Mouse (Mus musculus) ES-E14 (cell line): ENCODE measurements around the gene Rpl10a. TPM values are rescaled to one million over a fixed set of nuclear protein-coding genes. Genes with fewer than 3 reads are reported as not detected.

Experiments used
- DNase-seq: peaks from one replicate; pipeline ENCODE4 v3.0.0-alpha.2; 2013; ENCODE audit warnings: low read depth, low spot score
- H3K27ac ChIP-seq: 2 replicates; pipeline ENCODE4 v1.5.1; 2012; ENCODE audit warnings: low read depth, mild to moderate bottlenecking, low read length, moderate library complexity, mixed read lengths; ENCODE audit not compliant: poor library complexity, insufficient read depth, severe bottlenecking
- H3K36me3 ChIP-seq: 2 replicates; pipeline ENCODE4 v1.6.1; 2012; ENCODE audit warnings: mild to moderate bottlenecking, low read length, moderate library complexity, mixed read lengths; ENCODE audit not compliant: control insufficient read depth, poor library complexity, insufficient read depth, severe bottlenecking
- H3K4me1 ChIP-seq, 2 experiments: fragments of 150-350 bp in 1 of 2; sonication (generic) in 1 of 2; 2 replicates each; pipeline ENCODE4 v1.6.1; 2012; ENCODE audit warnings: low read length in 2 of 2, mild to moderate bottlenecking in 1 of 2, mixed read lengths in 1 of 2; ENCODE audit not compliant: control insufficient read depth in 2 of 2, insufficient read depth in 2 of 2, poor library complexity in 1 of 2
- H3K4me3 ChIP-seq, 2 experiments: fragments of 150-350 bp in 1 of 2; sonication (generic) in 1 of 2; 2 replicates each; pipeline ENCODE4 v1.5.1; 2012; ENCODE audit warnings: low read length in 2 of 2, low read depth in 1 of 2, mild to moderate bottlenecking in 1 of 2, mixed read lengths in 1 of 2; ENCODE audit not compliant: insufficient read depth in 1 of 2, poor library complexity in 1 of 2, severe bottlenecking in 1 of 2
- H3K9ac ChIP-seq: 2 replicates; pipeline ENCODE4 v1.6.1; 2012; ENCODE audit warnings: low read depth, mild to moderate bottlenecking, low read length, mixed read lengths; ENCODE audit not compliant: poor library complexity, insufficient read depth, severe bottlenecking
- H3K9me3 ChIP-seq: fragments of 150-350 bp; sonication (generic); 2 replicates; pipeline ENCODE4 v1.6.1; 2012; ENCODE audit warnings: low read depth, mild to moderate bottlenecking, low read length; ENCODE audit not compliant: control insufficient read depth, insufficient read depth
- CHD2 ChIP-seq: IDR thresholded peaks from 2 replicates; pipeline ENCODE4 v1.6.1; 2014; ENCODE audit warnings: mild to moderate bottlenecking, low read depth, low read length, inconsistent platforms
- HCFC1 ChIP-seq: IDR thresholded peaks from 2 replicates; pipeline ENCODE4 v1.6.1; 2012; ENCODE audit warnings: low read length, inconsistent platforms, borderline replicate concordance; ENCODE audit not compliant: insufficient read depth
- MAFK ChIP-seq: IDR thresholded peaks from 2 replicates; pipeline ENCODE4 v1.6.1; 2014; ENCODE audit warnings: mild to moderate bottlenecking, low read depth, low read length, inconsistent platforms; ENCODE audit not compliant: insufficient read depth
- ZC3H11A ChIP-seq: IDR thresholded peaks from 2 replicates; pipeline ENCODE4 v1.6.1; 2012; ENCODE audit warnings: low read depth, mild to moderate bottlenecking, inconsistent platforms, low read length, borderline replicate concordance
- ZNF384 ChIP-seq: IDR thresholded peaks from 2 replicates; pipeline ENCODE4 v1.6.1; 2012; ENCODE audit warnings: low read depth, low read length, inconsistent platforms
- in situ Hi-C, 2 experiments: fragments of 600-800 bp; cut with MboI; formaldehyde crosslinking; loops; one replicate each; pipeline ENCODE4 v1.15.1; 2025; ENCODE audit warnings: low sequenced_read_pairs in 2 of 2, inconsistent platforms in 1 of 2; ENCODE audit not compliant: unreplicated experiment in 2 of 2
- total RNA-seq: library from RNA; depleted of rRNA; stranded (reverse); fragments of 300-350 nt; gene quantifications from 2 replicates; pipeline ENCODE4 v1.2.3, GENCODE M21; 2012

Rpl10a gene
- total RNA-seq, 1 experiment, result 2,234 TPM

DNA sequence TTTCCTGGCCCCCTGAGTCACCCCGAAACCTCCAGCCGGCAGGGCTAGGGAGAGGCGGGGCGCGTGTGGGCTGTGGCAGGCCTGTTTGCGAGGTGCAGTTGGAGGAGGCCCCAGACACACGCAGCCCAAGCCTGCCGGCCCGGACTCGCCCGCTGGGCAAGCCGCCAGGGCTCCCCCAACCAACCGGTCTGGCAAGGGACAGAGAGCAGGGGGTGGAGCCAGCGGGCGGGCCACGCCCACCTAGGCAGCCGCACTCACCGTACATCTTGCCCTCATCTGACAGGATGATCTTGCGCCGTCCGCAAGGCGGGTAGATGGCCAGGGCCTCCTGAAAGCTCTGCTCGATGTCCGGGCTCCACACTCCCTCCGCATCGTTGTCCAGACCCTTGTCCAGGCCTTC lies 12.8 kb downstream of the Rpl10a start:
- Histone ChIP-seq H3K27ac (peak overlapping the region; percentile 30; the same call in 1 of the 2 replicates), H3K9me3 (no peaks in the 10 kb centered on the region), H3K4me3 (peak overlapping the region; percentile 18 to 44; a peak in 2 of 4 replicates), H3K36me3 (no peaks in the 10 kb centered on the region; the same call in 1 of the 2 replicates), H3K9ac (peak overlapping the region; percentile 37; the same call in 1 of the 2 replicates), H3K4me1 (peaks cover 3 to 39% of the 10 kb centered on the region in 2 experiments; a peak in 2 of 4 replicates)
- in situ Hi-C loops, result no loop called here
- no peak for DNase-seq
- no peak for TF ChIP-seq MAFK
- no peak for TF ChIP-seq ZC3H11A
- TF ChIP-seq ZNF384, result no peak
- no peak for TF ChIP-seq HCFC1
- TF ChIP-seq CHD2, result no peak

DNA sequence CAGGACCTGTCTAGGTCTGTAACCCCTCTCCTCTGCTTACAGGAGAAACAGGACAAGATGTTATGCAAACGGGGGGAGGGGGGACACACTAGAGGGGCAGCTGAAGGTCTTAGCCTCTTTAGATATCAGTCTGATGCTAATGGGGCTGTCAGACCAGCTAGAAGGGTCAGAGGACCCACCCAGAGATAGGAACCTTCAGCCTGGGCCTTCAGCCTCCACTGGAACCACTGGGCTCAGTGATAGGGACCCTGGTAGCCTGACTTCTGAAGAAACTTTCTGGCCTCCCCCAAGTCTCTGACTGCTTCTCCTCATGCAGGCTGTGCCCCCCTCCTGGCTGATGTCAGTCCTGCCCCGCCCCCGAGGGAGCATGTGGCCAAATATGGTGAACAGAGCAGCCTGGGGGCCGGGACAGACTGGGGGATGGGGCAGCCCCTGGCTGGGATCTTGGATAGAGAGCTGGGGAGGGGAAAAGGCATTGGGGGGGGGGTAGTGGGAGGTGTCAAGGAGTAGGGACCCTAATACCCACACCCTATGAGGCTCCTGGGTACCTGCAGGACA lies 15.9 kb downstream of the Rpl10a start:
- no peaks in the 10 kb centered on the region for H3K9me3 ChIP-seq
- no peak overlapping the region for H3K27ac ChIP-seq
- DNase-seq, result no peak
- H3K9ac ChIP-seq, result no peak overlapping the region
- H3K36me3 ChIP-seq, result no peaks in the 10 kb centered on the region
- no peak for TF ChIP-seq CHD2
- TF ChIP-seq ZC3H11A, result no peak
- TF ChIP-seq HCFC1, result no peak
- no peak for TF ChIP-seq MAFK
- TF ChIP-seq ZNF384, result no peak
- in situ Hi-C loops, result no loop called here
- no peak overlapping the region for H3K4me3 ChIP-seq
- H3K4me1 ChIP-seq, result peaks cover 3 to 56% of the 10 kb centered on the region in 2 experiments; a peak in 2 of 4 replicates

GRCm38 (mm10) chr17:28344670-28345069 lies 16.4 kb downstream of the Rpl10a start:
- Histone ChIP-seq H3K4me3 (no peak overlapping the region; a peak in 1 of 4 replicates), H3K27ac (0 out of 2 replicates have a peak overlapping the region, but pooled peaks have one; percentile 23), H3K9me3 (no peaks in the 10 kb centered on the region), H3K4me1 (peaks cover 3 to 58% of the 10 kb centered on the region in 2 experiments; a peak in 2 of 4 replicates), H3K9ac (peak overlapping the region; percentile 4; the same call in 1 of the 2 replicates), H3K36me3 (no peaks in the 10 kb centered on the region)
- in situ Hi-C loops, result no loop called here
- no peak for DNase-seq
- no peak for TF ChIP-seq HCFC1
- no peak for TF ChIP-seq MAFK
- TF ChIP-seq ZNF384, result no peak
- TF ChIP-seq CHD2, result no peak
- no peak for TF ChIP-seq ZC3H11A

DNA sequence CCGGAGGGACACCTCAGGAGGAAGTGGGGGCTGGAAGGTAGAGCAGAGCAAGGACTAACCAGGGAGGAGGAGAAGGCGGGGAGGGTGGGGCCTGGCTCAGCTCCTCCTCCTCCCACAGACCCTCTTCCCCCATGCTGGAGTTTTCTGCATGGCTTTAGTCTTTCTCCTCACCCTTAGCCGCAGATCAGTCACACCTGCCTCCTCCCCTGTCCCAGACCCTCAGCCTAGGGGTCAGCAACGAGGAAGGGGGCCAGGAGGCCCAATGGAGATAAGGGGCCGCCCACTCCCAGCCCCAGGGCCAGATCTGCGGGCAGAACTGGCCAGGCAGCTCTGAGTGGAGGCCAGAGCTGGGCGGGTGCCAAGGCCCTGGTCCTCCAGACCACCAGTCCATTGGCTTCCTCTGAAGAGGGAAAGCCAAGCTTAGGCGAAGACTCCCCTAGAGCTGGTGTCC lies 17.0 kb downstream of the Rpl10a start:
- H3K27ac ChIP-seq, result 0 out of 2 replicates have a peak overlapping the region, but pooled peaks have one; percentile 23
- H3K4me3 ChIP-seq, result peak overlapping the region in 1 of 2 experiments; percentile 16; a peak in 1 of 4 replicates
- no peak for TF ChIP-seq CHD2
- no peak for TF ChIP-seq ZNF384
- TF ChIP-seq MAFK, result no peak
- TF ChIP-seq ZC3H11A, result no peak
- no peak for TF ChIP-seq HCFC1
- peak overlapping the region; percentile 21; the same call in 1 of the 2 replicates for H3K9ac ChIP-seq
- no peaks in the 10 kb centered on the region for H3K36me3 ChIP-seq
- in situ Hi-C loops, result no loop called here
- H3K4me1 ChIP-seq, result peaks cover 3 to 58% of the 10 kb centered on the region in 2 experiments; a peak in 2 of 4 replicates
- no peaks in the 10 kb centered on the region for H3K9me3 ChIP-seq
- DNase-seq, result no peak
